Mouse (Mus musculus): ENCODE measurements at regions not wholly inside any gene's neighbourhood (a gene's known extent, or its start where the extent isn't known, plus 50 kb on each side); places are given as distances from the start of the nearest gene placed in this dataset.
"Not testable (repeated sequence)": the region's sequence is repeated elsewhere in the genome, so short reads cannot be mapped to it uniquely, and the experiment has no call there.

GRCm38 (mm10) chr8:78061827-78062719, 151.0 kb upstream of the Ttc29 start:
- peak in 1 of 2 experiments; percentile 33 for DNase-seq

GRCm38 (mm10) chr8:78063529-78063928, 149.6 kb upstream of the Ttc29 start:
- intact Hi-C loops (cut with DNase I): loop anchor here (2.0 to 10.0 kb wide), 7 partner anchors 65 to 1521 kb away; partner anchors contain the start of gene Mmaa
- DNase-seq: peak; percentile 54 to 61

More at GRCm38 (mm10) chr8:78061827-78062719, 151.0 kb upstream of the Ttc29 start:
- intact Hi-C loops (cut with DNase I): loop anchor here (2.0 to 10.0 kb wide), 7 partner anchors 67 to 1523 kb away; partner anchors contain the start of gene Mmaa

- no peak for DNase-seq
- intact Hi-C loops (cut with DNase I): loop anchor here (5.0 to 10.0 kb wide), 4 partner anchors 173 to 1521 kb away; partner anchors contain the start of gene Mmaa
Measured at GRCm38 (mm10) chr8:78064161-78064560, 148.9 kb upstream of the Ttc29 start.

GRCm38 (mm10) chr8:78065890-78066493, 147.1 kb upstream of the Ttc29 start:
- no peak for DNase-seq
- intact Hi-C loops (cut with DNase I): loop anchor here (10.0 kb wide), 3 partner anchors 839 to 1519 kb away; partner anchors contain the start of gene Mmaa

- intact Hi-C loops (cut with DNase I): loop anchor here (10.0 kb wide), 3 partner anchors 837 to 1517 kb away; partner anchors contain the start of gene Mmaa
- DNase-seq: no peak
Measured at GRCm38 (mm10) chr8:78068087-78068910, 144.8 kb upstream of the Ttc29 start.

GRCm38 (mm10) chr8:78073821-78074220, 139.3 kb upstream of the Ttc29 start:
- no peak for DNase-seq
- intact Hi-C loops (cut with DNase I): no loop called here

- DNase-seq: peak; percentile 25 to 38
- intact Hi-C loops (cut with DNase I): no loop called here
Measured at GRCm38 (mm10) chr8:78077122-78077521, 136.0 kb upstream of the Ttc29 start.

GRCm38 (mm10) chr8:78081395-78081794, 131.7 kb upstream of the Ttc29 start:
- DNase-seq; intact Hi-C loops (cut with DNase I): not testable (repeated sequence)

GRCm38 (mm10) chr8:78083012-78083411, 130.1 kb upstream of the Ttc29 start:
- intact Hi-C loops (cut with DNase I): no loop called here

GRCm38 (mm10) chr8:78086361-78086760, 126.7 kb upstream of the Ttc29 start:
- intact Hi-C loops (cut with DNase I): no loop called here
- DNase-seq: no peak

More at GRCm38 (mm10) chr8:78083012-78083411, 130.1 kb upstream of the Ttc29 start:
- DNase-seq: no peak

GRCm38 (mm10) chr8:78090382-78091122, 122.5 kb upstream of the Ttc29 start:
- intact Hi-C loops (cut with DNase I): no loop called here
- no peak for DNase-seq

GRCm38 (mm10) chr8:78096383-78096782, 116.7 kb upstream of the Ttc29 start:
- intact Hi-C loops (cut with DNase I): no loop called here
- DNase-seq: no peak

GRCm38 (mm10) chr8:78098191-78098745, 114.8 kb upstream of the Ttc29 start:
- DNase-seq: no peak
- intact Hi-C loops (cut with DNase I): no loop called here

GRCm38 (mm10) chr8:78099091-78099490, 114.0 kb upstream of the Ttc29 start:
- intact Hi-C loops (cut with DNase I): no loop called here
- no peak for DNase-seq

- DNase-seq: no peak
- intact Hi-C loops (cut with DNase I): no loop called here
Measured at GRCm38 (mm10) chr8:78107339-78107738, 105.8 kb upstream of the Ttc29 start.

GRCm38 (mm10) chr8:78110003-78110649, 103.0 kb upstream of the Ttc29 start:
- intact Hi-C loops (cut with DNase I): no loop called here

GRCm38 (mm10) chr8:78113105-78113504, 100.0 kb upstream of the Ttc29 start:
- no peak for DNase-seq
- intact Hi-C loops (cut with DNase I): no loop called here

More at GRCm38 (mm10) chr8:78110003-78110649, 103.0 kb upstream of the Ttc29 start:
- DNase-seq: no peak

- DNase-seq: no peak
- intact Hi-C loops (cut with DNase I): no loop called here
Measured at GRCm38 (mm10) chr8:78114512-78114911, 98.6 kb upstream of the Ttc29 start.

- no peak for DNase-seq
- intact Hi-C loops (cut with DNase I): no loop called here
Measured at GRCm38 (mm10) chr8:78117191-78117590, 95.9 kb upstream of the Ttc29 start.
